Mouse (Mus musculus) intestine, embryonic 16.5 days (tissue): Measurements from ENCODE around the gene Prl2b1. TPM values are rescaled to one million over a fixed set of nuclear protein-coding genes. Genes with fewer than 3 reads are reported as not detected.

Source experiments
- ATAC-seq: fragments of 200-750 bp; cut with Nextera tagmentation; 2 replicates; pipeline ENCODE4 v1.8.0; 2017; ENCODE audit warnings: moderate TSS enrichment, moderate library complexity
- H3K27ac ChIP-seq: fragments of 300-500 bp; sonication (generic); 2 replicates; pipeline ENCODE4 v1.5.1; 2014; ENCODE audit warnings: mild to moderate bottlenecking, low read length
- H3K27me3 ChIP-seq: fragments of 300-500 bp; sonication (generic); replicated peaks from 2 replicates; pipeline ENCODE4 v1.6.1; 2014; ENCODE audit warnings: low read length, control low read depth, mixed read lengths; ENCODE audit not compliant: control insufficient read depth, insufficient read depth
- H3K36me3 ChIP-seq: fragments of 300-500 bp; sonication (generic); 2 replicates; pipeline ENCODE4 v1.6.1; 2014; ENCODE audit warnings: low read length, control low read depth; ENCODE audit not compliant: control insufficient read depth, insufficient read depth
- H3K4me1 ChIP-seq: fragments of 300-500 bp; sonication (generic); 2 replicates; pipeline ENCODE4 v1.6.1; 2014; ENCODE audit warnings: low read length, control low read depth, mixed read lengths; ENCODE audit not compliant: control insufficient read depth, insufficient read depth
- H3K4me2 ChIP-seq: fragments of 300-500 bp; sonication (generic); 2 replicates; pipeline ENCODE4 v1.6.1; 2014; ENCODE audit warnings: low read depth, low read length, control low read depth
- H3K4me3 ChIP-seq: fragments of 300-500 bp; sonication (generic); 2 replicates; pipeline ENCODE4 v1.5.1; 2014; ENCODE audit warnings: mild to moderate bottlenecking, low read length
- H3K9ac ChIP-seq: fragments of 300-500 bp; sonication (generic); 2 replicates; pipeline ENCODE4 v1.6.1; 2014; ENCODE audit warnings: low read depth, low read length
- H3K9me3 ChIP-seq: fragments of 300-500 bp; sonication (generic); 2 replicates; pipeline ENCODE4 v1.6.1; 2016; ENCODE audit warnings: low read length, control low read depth; ENCODE audit not compliant: control insufficient read depth
- WGBS: fragments of 180-500 bp; shearing (Covaris S2); extraction: QIAGEN DNeasy Blood & Tissue Kit; methylation state at CpG from one replicate; pipeline ENCODE4 v1.1.7; 2014; 5-methylcytosine and 5-hydroxymethylcytosine counted together
- polyA plus RNA-seq: library from polyadenylated mRNA; unstranded; fragments of >200 nt; fragmentation: Nextera tagmentation; extraction: Ambion mirVana; gene quantifications from 2 replicates; pipeline ENCODE4 v1.2.1, GENCODE M21; 2015

The Prl2b1 gene
- polyA plus RNA-seq = not detected in 2 replicates

DNA sequence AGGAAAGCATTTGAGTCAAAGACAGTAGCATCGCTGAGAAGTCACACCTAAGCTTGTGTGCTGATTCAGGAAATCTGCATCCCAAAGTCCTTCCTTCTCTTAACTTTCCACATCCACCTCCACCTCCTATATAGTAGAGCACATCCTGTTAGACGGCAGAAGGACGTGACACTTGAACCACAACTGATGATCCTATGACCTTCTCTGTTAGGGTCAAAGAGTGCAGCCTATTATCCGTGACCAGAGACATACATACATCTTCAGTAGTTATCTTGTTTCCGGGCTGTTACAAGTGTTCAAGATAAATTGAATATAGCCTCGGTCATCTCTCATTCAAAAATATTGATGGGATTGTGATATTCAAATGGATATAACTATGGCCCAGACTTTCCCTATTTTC, at the start of gene Prl2b1:
Prl2b1 (minus strand) TSS at position 101 of the 400 bp plus-strand sequence.
- H3K27ac ChIP-seq = no peak within 1 kb of the TSS
- no peak within 1 kb of the TSS for H3K4me3 ChIP-seq
- H3K27me3 ChIP-seq = no peaks in the 10 kb centered on the region
- no peaks in the 10 kb centered on the region for H3K4me1 ChIP-seq
- ATAC-seq = no peak
- no peak within 1 kb of the TSS for H3K9ac ChIP-seq
- no peak within 1 kb of the TSS for H3K4me2 ChIP-seq
- H3K36me3 ChIP-seq = no peaks in the 10 kb centered on the region
- 72% methylated on average over 6 of the region's 6 CpGs for WGBS
- no peaks in the 10 kb centered on the region for H3K9me3 ChIP-seq

GRCm38 (mm10) chr13:27438588-27438987, 47.9 kb upstream of the Prl2b1 start, which contains the start of gene Prl8a6:
Gene Prl8a6, minus strand, starts transcription at chr13:27438688.
- no peak within 1 kb of the TSS for H3K9ac ChIP-seq
- 86% methylated on average over 3 of the region's 3 CpGs for WGBS

GRCm38 (mm10) chr13:27433159-27433558, 42.5 kb upstream of the Prl2b1 start:
- Histone ChIP-seq H3K36me3 (no peaks in the 10 kb centered on the region), H3K27ac (no peak overlapping the region), H3K4me3 (no peak overlapping the region), H3K27me3 (no peaks in the 10 kb centered on the region), H3K9ac (no peak overlapping the region), H3K9me3 (no peaks in the 10 kb centered on the region), H3K4me1 (no peaks in the 10 kb centered on the region), H3K4me2 (no peak overlapping the region)
- ATAC-seq = no peak
- 76% methylated on average over 1 of the region's 1 CpGs for WGBS

More at GRCm38 (mm10) chr13:27438588-27438987, 47.9 kb upstream of the Prl2b1 start, which contains the start of gene Prl8a6:
- Histone ChIP-seq H3K4me2 (no peak within 1 kb of the TSS), H3K27me3 (no peaks in the 10 kb centered on the region), H3K4me3 (no peak within 1 kb of the TSS), H3K9me3 (no peaks in the 10 kb centered on the region), H3K27ac (no peak within 1 kb of the TSS), H3K4me1 (no peaks in the 10 kb centered on the region), H3K36me3 (no peaks in the 10 kb centered on the region)
- ATAC-seq = no peak

DNA sequence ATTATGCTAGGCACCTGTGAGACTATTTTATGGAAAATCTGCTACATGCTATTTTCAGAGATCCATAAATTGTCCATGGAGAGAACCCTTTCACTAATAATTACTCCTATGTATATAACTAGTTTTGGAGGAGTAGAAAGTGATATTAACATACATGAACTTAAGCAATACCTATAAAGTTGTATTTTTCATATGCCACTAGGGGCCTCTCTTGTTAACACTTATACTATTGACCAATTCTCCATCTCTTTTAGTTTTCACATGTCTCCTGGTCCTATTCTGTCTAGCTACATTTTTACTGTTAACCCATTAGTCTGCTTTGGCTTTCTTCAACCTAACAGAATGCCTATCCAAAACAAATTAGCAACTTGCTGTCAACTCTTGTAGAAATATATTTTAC, 23.0 kb upstream of the Prl2b1 start:
- ATAC-seq = no peak
- Histone ChIP-seq H3K4me1 (no peaks in the 10 kb centered on the region), H3K27ac (no peak overlapping the region), H3K9me3 (no peaks in the 10 kb centered on the region), H3K4me2 (no peak overlapping the region), H3K9ac (no peak overlapping the region), H3K36me3 (no peaks in the 10 kb centered on the region), H3K27me3 (no peaks in the 10 kb centered on the region), H3K4me3 (no peak overlapping the region)

GRCm38 (mm10) chr13:27399061-27399724, 8.5 kb upstream of the Prl2b1 start:
- H3K36me3 ChIP-seq = no peaks in the 10 kb centered on the region
- no peaks in the 10 kb centered on the region for H3K4me1 ChIP-seq
- H3K9ac ChIP-seq = no peak overlapping the region
- no peak for ATAC-seq
- no peaks in the 10 kb centered on the region for H3K27me3 ChIP-seq
- no peak overlapping the region for H3K4me3 ChIP-seq
- WGBS = 87% methylated on average over 7 of the region's 7 CpGs
- H3K9me3 ChIP-seq = no peaks in the 10 kb centered on the region
- no peak overlapping the region for H3K4me2 ChIP-seq
- no peak overlapping the region for H3K27ac ChIP-seq

DNA sequence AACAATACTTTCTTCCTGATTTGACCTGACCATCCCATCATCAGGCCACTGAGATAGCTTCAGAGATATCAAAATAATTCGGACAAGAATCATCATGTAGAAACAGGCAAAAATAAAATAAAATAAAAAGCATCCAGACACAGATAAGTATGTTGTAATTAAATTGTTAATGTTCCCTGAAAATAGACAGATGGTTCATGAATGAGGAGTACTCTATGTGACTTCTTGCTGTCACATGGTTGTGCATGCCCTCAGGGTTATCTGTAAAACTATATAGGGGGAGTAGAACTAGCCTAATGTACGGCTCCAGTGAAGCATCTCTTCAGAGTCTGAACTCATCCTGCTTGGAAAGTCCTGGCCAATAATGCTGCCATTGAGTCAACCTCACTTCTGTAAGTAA, 45.3 kb downstream of the Prl2b1 start, which contains the start of gene Prl8a2:
Prl8a2 (plus strand) TSS at position 301 of the 400 bp plus-strand sequence.
- Histone ChIP-seq H3K4me3 (no peak within 1 kb of the TSS), H3K27ac (no peak within 1 kb of the TSS), H3K36me3 (no peaks in the 10 kb centered on the region), H3K9me3 (no peaks in the 10 kb centered on the region), H3K27me3 (no peaks in the 10 kb centered on the region), H3K9ac (no peak within 1 kb of the TSS), H3K4me1 (no peaks in the 10 kb centered on the region), H3K4me2 (no peak within 1 kb of the TSS)
- 81% methylated on average over 2 of the region's 2 CpGs for WGBS
- no peak for ATAC-seq

DNA sequence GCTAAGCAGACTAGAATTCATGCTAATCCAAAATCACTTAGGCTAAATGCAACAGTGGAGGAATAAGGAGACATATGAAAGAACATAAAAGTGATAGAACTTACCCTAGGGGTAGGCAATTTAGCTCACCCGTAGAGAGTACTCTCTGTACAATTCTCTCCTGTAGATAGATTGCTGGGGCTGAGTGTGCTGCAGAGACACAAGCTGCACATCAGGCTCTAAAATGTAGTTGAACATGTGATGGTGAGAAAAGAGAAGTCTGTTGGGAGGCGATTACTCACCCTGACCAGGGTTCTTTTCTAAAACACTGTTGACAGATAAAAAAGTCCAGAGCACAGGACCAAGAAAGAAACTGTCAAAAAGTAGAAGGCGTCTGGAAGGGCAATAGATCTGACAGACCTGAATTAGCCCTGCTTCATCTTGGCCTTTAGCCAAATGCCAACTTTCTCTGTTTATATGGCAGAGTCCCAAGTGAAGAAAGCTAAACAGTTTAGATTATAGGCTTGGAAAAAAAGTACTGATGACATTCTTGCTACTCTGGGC, 47.8 kb downstream of the Prl2b1 start:
- Histone ChIP-seq H3K4me2 (no peak overlapping the region), H3K9me3 (no peaks in the 10 kb centered on the region), H3K27me3 (no peaks in the 10 kb centered on the region), H3K9ac (no peak overlapping the region), H3K4me1 (no peaks in the 10 kb centered on the region), H3K36me3 (no peaks in the 10 kb centered on the region), H3K4me3 (no peak overlapping the region), H3K27ac (no peak overlapping the region)
- peak; percentile 46; the same call in 1 of the 2 replicates for ATAC-seq
- 43% methylated on average over 3 of the region's 3 CpGs for WGBS

DNA sequence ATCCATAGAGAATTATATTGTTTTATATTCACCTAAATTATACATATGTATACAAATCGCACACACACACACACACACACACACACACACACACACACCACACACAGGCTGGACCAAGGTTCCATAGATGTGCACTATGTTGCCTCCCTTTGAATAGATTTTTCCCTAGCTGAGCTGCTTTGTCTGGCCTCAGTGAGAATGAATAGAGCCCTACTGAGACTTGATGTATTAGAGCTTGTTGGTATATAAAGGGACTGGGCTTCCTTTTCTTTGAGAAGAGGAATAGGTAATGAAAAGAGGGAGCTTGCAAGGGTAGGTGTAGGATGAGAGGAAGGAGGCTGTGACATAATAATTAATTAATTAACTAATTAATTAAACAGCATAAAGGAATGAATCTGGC, 55.7 kb downstream of the Prl2b1 start:
- no peak overlapping the region for H3K9ac ChIP-seq
- no peak overlapping the region for H3K4me2 ChIP-seq
- H3K27ac ChIP-seq = no peak overlapping the region
- H3K4me3 ChIP-seq = no peak overlapping the region
- no peaks in the 10 kb centered on the region for H3K36me3 ChIP-seq
- WGBS = 74% methylated on average over 1 of the region's 1 CpGs
- H3K4me1 ChIP-seq = no peaks in the 10 kb centered on the region
- no peak for ATAC-seq
- no peaks in the 10 kb centered on the region for H3K9me3 ChIP-seq
- H3K27me3 ChIP-seq = no peaks in the 10 kb centered on the region
